Mouse (Mus musculus) forelimb bud, embryonic 11.5 days (tissue): Measurements from ENCODE around the gene Nol9.

ENCODE experiments used
- DNase-seq: peaks from one replicate; pipeline ENCODE4 v3.0.0-alpha.2; 2012; ENCODE audit warnings: low read depth, low spot score

Nol9 gene

DNA sequence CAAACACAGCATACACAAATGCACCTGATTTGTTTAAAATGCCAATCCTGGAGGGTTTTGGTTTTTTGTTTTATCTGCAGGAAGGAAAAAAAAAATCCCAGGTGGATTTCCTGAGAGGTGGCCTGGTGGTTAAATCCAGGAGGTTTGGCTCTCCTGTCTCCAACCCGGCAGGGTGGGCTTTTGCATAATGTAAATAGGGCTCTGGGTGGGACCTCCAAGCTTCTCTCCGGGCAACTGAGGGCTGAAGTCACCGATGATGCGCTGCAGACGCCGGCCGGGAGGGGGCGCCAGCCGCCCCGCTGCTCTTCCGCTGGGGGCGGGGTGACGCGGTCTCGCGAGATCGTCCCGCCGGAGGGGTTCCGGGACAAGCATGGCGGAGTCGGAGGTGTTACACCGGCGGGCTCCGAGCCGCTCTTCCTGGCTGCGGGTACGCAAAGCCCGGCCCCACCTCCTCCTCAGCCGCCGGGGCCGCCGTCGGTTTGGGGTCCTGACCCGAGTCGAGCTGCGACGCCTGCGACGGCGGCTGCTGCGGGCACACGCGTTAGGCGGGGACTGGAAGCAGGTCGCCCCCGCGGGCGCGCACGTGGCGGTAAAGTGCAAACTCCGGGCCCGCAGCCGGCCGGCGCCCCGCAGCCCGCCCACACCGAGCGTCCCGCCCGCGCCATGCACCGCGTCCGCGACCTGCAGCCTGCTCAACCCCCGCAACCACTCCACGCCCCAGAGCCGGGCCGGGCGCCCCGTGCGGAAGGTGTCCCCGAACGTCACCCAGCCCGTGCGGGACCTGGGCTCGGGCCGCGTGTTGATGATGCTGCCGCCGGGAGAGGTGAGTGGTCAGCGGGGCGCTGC is at the start of gene Nol9:
Gene Nol9, plus strand, starts transcription at position 337 of the 846 bp plus-strand sequence.
- DNase-seq: peak; percentile 92

DNA sequence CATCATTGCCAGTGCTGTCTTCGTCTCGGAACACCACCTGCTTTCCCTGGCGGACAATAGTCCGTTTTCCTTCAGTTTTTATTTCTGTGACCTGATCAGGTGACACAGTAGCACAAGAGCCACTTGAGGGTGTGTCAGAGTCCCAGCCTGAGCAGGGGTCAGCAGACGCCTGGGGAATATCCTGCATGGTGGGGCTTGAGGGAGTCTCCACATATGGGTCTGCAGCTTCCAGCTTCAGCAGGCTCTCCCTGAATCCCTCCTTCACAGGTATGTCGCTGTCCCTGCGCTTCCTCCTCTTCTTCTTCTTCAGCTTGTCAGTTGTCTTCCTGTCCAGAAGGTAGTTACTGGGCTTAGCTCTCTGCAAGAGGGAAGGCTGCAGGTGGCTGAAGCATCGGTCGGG is 47.0 kb upstream of the Nol9 start:
- DNase-seq: no peak

DNA sequence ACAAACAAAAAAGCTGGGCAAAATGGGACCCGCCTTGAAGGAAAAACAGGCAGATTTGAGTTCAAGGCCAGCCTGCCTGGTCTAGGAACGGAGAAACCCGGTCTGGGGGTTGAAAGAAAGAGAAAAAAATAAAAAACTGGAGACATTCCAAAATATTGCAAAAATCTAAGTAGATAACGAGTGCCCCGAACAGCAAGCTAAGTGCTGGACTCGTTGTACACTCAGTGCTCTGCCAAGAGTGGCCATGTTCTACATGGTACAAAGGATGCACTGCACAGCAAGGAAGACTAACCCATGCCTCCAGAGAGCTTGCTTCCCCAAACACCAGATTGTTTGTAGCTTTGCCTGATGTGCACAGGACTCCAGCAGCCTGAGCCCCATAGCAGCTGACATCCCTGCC is 46.1 kb upstream of the Nol9 start:
- DNase-seq: no peak

DNA sequence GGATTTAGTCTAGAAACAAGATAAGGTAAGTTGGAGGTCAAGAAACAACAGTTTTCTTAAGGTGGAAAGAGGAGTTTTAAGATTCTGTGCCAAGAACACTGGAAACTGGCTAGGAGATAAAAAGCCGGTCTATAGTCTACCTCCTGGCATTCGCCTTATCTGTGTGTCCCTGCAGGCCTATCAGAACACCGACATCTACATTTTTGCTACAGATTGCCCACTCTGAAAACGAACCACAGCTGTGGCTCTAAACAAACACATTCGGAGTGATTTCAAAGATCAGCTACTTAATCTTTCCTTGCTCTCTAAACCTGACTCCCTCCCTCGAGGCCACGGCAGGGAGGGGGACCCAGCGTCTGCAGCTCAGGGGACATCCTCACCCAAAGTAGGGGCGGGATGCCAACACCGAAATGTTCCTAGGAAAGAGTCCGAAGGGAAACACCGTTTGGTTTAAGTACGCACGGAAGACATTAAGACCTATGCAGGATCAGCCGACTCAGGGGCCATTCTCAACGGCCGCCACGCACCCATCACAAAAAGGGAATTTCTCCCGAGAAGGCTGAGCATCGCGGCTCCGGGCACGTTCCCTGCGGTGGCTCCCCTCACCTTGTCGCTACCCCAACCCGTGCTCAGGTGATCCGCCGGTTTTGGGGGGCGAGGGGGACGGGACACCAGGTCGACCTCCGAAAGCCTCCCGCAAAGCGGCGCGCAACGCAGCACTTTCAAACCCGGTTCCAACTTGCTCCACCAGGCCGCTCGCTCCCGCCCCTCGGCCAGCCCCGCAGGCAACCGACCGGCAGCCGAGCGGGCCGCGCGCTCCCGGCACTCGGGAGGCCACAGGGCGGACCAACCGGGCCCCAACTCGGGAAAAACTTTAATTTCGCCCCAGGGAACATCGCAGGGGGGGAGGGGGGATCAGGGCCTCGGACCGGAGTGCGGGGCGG is 44.6 kb upstream of the Nol9 start:
- no peak for DNase-seq

DNA sequence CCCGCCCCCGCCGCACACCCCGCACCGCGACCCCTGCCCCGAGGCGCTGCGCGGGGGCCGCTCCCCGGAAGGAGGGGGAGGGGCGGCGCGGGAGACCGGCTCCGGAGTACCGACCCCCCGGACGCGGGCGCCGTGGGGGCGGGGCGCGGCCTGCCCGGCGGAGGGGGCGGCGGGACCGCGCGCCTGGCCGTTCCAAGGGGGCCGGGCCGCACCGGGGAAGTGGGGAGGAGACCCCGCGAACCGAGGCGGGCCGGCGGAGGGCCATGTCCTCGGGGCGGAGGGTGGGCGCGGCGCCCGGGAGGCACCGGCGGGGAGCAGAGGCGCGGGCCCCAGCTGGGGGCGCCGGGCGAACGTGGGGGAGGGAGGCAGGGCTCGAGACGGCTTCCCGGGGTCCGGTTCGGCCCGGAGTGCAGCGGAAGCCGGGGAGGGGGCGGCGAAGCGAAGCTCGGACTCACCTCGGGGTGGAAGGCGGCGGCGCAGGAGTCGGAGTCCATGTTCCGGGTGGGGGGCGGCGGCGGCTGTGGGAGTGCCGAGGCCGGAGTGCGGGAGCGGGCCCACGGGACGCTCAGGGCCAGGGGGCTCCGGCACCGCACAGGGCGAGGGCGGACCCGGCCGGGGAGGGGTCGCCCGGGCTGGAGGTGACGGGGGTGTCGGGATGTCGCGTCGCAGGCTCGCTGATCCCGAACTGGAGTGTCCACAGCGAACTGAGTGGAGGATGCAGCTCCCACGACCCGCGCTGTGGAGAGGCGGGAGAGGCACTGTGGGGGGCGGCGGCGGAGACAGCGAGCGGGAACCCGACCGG is 43.5 kb upstream of the Nol9 start:
- no peak for DNase-seq

DNA sequence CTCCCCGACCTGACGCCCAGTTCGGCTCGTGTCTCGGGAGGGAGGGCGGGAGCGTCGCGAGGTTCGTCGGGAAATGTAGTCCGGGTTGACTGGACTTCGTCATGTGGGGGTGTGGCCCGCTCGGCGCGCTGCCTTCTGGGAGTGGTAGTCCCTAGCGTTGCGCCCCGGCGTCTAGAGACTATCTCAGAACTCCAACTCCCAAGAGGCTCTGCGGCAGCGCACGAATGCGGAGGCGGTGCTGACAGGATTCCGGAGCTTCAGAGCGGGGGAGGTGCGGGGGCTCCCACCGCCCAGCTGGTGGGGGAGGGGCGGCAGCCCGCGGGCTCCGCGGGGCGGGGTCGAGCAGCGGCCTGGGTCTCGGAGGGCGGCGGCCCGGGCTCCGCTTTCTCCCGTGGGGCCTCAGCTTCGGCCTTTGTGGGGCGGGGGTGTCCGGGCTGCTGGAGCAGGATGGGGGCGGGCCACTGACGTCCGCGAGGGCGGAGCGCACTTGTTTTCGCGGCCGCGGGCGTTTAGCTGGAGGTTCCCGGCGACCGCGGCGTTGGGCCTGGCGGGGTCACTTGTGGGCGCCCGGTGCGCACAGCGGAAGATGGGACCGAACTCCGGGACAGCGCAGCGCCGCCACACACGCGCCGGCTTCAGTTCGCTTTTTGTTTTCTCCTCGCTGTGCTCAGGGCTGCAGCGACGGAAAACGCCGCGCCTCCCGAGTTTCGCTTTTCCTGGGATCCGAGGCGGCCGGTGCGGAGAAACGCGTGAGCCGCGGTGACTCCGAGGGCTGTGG is 42.8 kb upstream of the Nol9 start, which contains the start of gene Phf13:
Gene Phf13, minus strand, starts transcription at position 86 of the 778 bp plus-strand sequence.
- peak; percentile 100 for DNase-seq

DNA sequence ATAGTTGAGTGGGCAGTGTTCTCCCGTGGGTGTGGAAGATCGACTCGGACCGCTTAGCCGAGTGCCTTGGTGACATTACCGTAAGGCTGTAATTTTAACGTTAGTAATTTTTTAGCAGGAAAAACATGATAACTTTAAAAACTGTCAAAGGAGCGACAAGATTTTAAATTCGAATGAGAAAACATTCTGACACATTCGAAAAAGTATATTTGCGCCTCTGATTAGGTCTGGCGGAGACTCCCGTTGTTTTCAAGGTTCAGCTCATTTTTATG is 42.2 kb upstream of the Nol9 start:
- no peak for DNase-seq

DNA sequence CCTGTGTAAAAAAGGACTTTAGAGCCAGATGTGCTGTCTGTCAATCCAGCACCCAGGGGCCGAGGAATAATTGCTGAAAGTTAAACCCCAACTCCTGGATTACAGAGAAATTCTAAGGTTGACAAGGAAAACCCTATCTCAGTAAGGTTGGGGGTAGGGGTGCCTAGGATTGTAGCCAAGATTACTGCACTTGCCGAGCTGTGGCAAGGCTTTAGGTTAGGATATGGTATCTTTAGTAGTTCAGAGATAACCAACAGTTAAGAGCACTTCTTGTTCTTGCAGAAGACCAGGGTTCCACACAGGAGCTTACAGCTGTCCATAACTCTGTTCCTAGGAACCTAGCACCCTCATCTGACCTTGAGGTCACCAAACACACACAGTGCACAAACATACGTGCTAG is 41.4 kb upstream of the Nol9 start:
- DNase-seq: no peak

DNA sequence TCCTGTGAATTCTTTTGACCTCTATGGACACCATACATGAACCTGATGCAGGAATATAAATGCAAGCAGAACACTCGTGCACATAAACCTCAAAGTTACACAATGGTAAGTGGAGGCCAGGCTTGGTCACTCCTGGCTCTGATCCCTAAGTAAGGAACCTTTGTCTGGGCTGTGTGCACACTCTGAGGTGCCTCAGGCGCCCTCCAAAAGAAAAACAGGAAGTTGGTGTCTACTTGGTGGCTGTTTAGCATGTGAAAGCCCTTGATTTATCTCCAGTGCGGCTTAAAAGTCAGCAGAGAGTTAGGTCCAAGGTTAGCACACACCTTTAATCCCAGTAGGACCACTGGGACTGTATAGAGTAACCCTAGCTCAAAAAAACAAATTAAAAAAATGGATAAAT is 39.6 kb upstream of the Nol9 start:
- DNase-seq: no peak

DNA sequence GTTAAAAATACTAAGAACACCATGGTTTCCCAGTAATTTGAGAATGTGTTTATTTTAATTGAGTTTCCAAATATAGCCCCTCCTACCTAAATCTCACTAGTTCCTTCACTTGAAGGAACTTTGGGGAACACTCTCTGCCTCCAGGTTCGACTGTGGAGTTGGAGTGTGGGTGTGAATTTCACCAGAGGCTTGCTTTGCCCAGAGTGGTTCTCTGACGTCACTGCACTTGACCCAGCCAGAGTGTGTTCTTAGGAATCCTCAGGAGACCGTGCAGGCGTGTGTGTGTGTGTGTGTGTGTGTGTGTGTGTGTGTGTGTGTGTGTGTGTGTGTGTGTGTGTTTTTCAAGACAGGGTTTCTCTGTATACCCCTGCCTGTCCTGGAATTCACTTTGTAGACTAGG is 38.2 kb upstream of the Nol9 start:
- DNase-seq: no peak

DNA sequence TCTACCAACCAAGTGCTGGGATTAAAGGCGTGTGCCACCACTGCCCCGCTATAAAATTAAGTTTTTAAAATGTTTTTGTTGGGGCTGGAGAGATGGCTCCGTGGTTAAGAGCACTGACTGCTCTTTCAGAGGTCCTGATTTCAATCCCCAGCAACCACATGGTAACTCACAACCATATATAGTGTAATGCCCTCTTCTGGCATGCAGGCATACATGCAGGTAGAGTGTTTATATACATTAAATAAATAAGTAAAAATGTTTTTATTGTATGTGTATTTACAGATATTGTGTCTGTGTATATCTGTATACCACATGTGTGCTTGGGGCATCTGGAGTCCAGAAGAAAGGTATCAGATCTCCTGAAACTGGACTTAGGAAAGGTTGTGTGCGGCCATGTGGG is 37.8 kb upstream of the Nol9 start:
- no peak for DNase-seq

DNA sequence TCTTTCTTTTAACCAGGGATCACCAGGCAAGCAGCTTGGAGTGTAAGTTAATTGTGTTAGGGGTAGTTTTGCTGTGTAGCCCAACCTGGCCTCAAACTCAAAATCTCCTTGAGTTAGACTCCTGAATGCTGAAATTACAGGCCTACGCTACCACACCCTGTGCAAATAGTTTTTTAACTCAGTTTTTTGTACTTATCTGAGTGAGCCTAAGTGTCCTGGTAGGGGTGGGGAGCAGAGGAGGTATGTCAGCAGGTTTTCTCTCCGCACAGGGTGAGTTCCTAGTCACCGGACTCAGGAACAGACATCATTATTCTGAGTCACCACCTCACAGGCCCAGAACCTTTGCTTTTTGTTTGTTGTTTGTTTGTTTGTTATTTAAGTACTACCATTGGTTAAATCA is 37.1 kb upstream of the Nol9 start:
- DNase-seq: no peak

DNA sequence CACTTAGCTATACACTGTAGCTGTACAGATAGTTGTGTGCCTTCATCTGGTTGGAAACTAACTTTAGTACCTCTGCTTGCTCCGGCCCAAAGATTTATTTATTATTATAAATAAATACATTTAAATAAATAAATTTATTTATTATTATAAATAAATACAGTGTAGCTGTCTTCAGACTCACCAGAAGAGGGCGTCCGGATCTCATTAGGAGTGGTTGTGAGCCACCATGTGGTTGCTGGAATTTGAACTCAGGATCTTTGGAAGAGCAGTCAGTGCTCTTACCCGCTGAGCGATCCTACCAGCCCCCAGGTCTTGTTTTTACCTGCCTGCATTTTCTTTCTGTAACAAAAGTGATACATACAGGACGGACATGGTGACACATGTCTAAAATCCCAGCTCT is 33.0 kb upstream of the Nol9 start:
- DNase-seq: no peak

DNA sequence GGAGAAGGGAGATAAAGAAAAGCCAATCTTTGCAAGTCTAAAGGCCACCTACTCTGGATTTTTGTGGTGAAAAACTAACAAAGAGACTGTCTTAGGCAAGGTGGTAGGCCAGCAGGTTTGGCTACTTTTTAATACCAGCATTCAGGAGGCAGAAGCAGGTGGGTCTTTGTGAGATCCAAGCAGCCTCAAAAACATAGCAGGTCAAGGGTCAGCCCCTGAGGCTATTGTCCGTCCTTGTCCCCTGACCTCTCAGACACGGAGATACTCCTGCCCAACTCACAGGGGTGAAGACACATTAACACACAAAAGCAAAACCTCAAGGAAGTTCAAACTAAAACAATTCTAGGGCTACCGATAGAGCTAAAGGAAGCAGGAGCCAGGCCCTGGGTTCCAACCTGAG is 32.3 kb upstream of the Nol9 start:
- no peak for DNase-seq

DNA sequence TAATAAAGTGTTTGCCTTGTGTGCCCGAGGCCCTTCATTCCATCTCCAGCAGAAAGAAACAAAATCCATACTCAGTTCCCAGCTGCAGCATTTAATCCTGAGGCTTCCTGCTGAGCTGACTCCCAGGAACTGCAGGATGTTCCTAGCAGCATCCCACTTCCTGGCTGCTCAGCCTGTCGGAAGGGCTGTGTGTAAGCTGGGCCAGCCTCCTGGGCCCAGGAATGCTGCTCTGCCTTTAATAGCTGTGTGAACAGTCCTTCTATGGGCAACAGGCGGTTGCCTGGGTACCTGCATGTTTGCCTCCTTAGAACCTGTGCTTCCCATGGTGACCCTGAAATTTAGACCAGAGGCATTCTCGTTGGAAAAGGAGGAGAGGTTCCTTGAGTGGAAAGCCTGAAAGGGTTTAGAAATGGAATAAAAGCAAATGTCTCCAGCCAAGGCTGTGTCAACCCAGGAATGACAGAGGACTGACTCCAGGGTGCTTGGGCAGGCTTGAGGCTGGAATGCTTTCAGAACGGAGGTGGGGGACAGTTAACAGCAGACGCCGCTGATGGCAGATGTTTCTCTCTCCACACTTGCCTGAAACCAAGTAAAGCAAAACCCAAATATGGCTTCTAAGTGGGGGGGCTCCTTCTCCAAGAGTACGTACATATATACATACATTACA is 31.5 kb upstream of the Nol9 start:
- no peak for DNase-seq

DNA sequence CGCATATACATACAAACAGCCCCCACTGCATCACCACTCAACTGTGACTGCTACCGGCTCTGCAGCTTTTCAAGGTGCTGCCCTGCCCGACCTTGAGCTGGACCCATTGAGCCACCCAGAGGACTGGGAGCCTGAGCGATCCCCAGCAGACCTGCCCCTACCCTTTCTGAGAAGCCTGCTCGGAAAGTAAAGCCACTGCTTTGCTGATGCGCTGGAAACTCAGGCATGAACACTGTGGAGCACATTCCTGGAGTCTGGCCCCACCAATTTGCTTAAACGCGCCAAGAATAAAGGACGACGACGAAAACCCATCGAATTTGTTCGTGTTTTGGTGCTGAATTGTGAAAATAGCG is 31.0 kb upstream of the Nol9 start:
- DNase-seq: no peak

DNA sequence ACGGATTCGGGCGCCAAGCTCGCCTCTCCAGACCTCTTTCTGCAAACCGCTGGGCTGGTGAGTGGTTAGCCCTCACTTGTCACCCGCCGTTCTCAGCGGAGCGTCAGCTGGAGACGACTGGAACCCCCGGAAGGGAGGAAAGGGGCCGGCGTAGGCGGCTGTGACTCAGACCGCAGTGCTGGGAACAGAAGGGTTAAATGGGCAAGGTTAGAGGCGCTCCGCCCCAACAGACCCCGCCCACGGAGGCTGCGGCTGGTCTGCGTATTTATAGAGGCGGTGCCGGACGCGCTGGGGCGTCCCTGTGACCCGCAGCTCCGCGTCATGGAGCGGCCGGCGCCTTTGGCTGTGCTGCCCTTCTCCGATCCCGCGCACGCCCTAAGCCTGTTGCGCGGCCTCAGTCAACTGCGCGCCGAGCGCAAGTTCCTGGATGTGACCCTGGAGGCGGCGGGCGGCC is 30.5 kb upstream of the Nol9 start, which contains the start of gene Klhl21:
Gene Klhl21, plus strand, starts transcription at position 182 of the 454 bp plus-strand sequence.
- peak; percentile 91 for DNase-seq

DNA sequence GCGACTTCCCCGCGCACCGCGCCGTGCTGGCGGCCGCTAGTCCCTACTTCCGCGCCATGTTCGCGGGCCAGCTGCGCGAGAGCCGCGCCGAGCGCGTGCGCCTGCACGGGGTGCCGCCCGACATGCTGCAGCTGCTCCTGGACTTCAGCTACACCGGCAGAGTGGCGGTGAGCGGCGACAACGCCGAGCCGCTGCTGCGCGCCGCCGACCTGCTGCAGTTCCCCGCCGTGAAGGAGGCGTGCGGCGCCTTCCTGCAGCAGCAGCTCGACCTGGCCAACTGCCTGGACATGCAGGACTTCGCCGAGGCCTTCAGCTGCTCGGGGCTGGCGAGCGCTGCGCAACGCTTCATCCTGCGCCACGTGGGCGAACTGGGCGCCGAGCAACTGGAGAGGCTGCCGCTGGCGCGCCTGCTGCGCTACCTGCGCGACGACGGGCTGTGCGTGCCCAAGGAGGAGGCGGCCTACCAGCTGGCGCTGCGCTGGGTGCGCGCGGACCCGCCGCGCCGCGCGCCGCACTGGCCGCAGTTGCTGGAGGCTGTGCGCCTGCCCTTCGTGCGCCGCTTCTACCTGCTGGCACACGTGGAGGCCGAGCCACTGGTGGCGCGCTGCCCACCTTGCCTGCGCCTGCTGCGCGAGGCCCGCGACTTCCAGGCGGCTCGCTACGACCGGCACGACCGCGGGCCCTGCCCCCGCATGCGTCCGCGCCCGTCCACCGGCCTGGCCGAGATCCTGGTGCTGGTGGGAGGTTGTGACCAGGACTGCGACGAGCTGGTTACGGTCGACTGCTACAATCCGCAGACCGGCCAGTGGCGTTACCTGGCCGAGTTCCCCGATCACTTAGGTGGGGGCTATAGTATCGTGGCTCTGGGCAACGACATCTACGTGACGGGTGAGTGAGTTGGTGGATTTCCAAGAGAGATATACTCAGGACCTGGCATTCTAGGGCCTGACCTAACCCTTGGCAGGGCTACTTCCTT is 29.8 kb upstream of the Nol9 start:
- no peak for DNase-seq

DNA sequence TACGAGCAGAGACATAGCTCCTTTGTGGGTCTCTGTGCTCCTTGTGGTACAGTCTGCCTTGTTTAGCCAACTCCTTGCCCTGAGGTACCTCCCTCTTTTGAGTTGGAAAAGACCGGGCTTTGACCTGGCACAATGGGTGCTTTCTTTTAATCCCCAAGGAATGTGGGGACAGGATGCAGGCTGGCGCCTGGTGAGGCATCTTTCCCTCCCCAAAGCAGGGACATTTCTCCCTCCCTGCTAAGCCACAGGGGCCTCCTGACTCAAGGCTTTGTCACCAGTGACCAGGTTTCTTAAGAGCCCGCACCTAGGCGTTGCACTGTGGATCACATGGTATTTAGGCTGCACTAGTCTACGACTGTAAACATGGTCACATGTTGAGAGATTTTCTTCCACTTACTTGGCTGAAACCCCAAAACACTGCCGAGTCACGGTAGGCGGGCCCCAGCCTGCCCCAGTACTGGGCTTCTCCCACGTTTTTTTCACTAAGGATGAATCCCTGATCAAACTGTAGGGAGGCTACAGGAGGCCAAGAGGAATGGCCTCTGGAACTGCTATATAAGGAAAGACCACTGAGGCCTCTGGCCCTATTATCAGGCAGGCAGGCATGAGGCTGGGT is 28.9 kb upstream of the Nol9 start:
- DNase-seq: no peak
